Mouse (Mus musculus) neural tube, embryonic 12.5 days (tissue): ENCODE measurements at regions not wholly inside any gene's neighbourhood (a gene's known extent, or its start where the extent isn't known, plus 50 kb on each side); places are given as distances from the start of the nearest gene placed in this dataset.
A peak's percentile ranks its signal among the peaks of the same experiment; 100 is the strongest.
"Not testable (repeated sequence)": the region's sequence is repeated elsewhere in the genome, so short reads cannot be mapped to it uniquely, and the experiment has no call there.

Source experiments
- ATAC-seq: fragments of 200-750 bp; cut with Nextera tagmentation; 2 replicates; pipeline ENCODE4 v1.8.0; 2017; ENCODE audit warnings: low read depth, mild to moderate bottlenecking, moderate TSS enrichment, moderate library complexity; ENCODE audit not compliant: low FRiP score
- H3K27ac ChIP-seq: fragments of 300-500 bp; sonication (generic); 2 replicates; pipeline ENCODE4 v1.5.1; 2016
- H3K27me3 ChIP-seq: fragments of 300-500 bp; sonication (generic); replicated peaks from 2 replicates; pipeline ENCODE4 v1.6.1; 2016; ENCODE audit warnings: mild to moderate bottlenecking
- H3K36me3 ChIP-seq: fragments of 300-500 bp; sonication (generic); 2 replicates; pipeline ENCODE4 v1.6.1; 2016; ENCODE audit warnings: mild to moderate bottlenecking
- H3K4me1 ChIP-seq: fragments of 300-500 bp; sonication (generic); 2 replicates; pipeline ENCODE4 v1.6.1; 2016
- H3K4me2 ChIP-seq: fragments of 300-500 bp; sonication (generic); replicated peaks from 2 replicates; pipeline ENCODE4 v1.6.1; 2016; ENCODE audit warnings: mild to moderate bottlenecking
- H3K4me3 ChIP-seq: fragments of 300-500 bp; sonication (generic); 2 replicates; pipeline ENCODE4 v1.5.1; 2016
- H3K9ac ChIP-seq: fragments of 300-500 bp; sonication (generic); 2 replicates; pipeline ENCODE4 v1.6.1; 2016; ENCODE audit warnings: mild to moderate bottlenecking
- H3K9me3 ChIP-seq: fragments of 300-500 bp; sonication (generic); 2 replicates; pipeline ENCODE4 v1.6.1; 2016; ENCODE audit warnings: mild to moderate bottlenecking
- WGBS: fragments of 180-500 bp; shearing (Covaris S2); methylation state at CpG from one replicate; pipeline ENCODE4 v1.1.7; 2016; 5-methylcytosine and 5-hydroxymethylcytosine counted together

DNA sequence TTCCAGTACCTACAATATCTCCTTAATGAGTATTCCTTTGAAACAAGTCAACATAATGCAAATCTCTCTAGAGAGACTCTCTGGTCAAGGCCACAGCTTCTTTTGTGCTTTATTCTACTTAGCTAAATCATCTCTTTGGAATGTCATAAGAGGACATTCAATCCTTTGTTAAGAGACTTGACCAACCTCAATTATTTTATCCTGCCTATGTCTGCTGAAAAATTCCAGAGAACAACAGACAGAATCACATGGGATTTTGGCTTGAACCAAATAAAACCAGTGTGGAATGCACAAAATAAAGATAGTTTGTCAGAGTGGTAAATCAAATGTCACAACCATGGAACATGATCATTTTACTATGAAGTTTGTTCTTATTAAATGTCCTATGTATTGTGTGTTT lies 3557.8 kb downstream of the 9330182O14Rik start:
- not testable (repeated sequence) for H3K4me1 ChIP-seq, ATAC-seq, H3K36me3 ChIP-seq, H3K9ac ChIP-seq, H3K4me2 ChIP-seq, H3K4me3 ChIP-seq, H3K9me3 ChIP-seq, H3K27me3 ChIP-seq, H3K27ac ChIP-seq

DNA sequence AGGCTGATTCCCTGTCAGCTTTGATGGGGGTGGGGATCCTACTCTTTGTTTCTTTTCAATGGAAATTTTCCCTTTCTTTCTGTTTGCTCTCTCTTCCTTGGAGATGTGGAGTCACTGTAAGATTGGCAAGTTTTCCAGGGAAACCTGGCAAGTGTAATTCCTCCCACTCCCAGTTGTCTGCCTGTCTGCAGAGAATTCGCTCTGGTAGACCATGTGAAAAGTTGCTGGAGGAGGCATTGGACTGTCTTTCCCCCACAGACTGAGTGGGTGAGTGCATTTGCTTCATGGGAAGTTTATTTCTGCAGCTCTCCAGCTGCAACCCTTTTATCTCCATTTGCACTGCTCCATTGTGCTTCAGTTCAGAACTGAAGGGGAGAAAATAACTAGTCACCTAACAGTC lies 3561.3 kb downstream of the 9330182O14Rik start:
- H3K27ac ChIP-seq, result no peak overlapping the region
- no peak for ATAC-seq
- H3K9ac ChIP-seq, result no peak overlapping the region
- H3K4me3 ChIP-seq, result no peak overlapping the region
- H3K9me3 ChIP-seq, result no peaks in the 10 kb centered on the region
- WGBS, result 83% methylated on average over 1 of the region's 1 CpGs
- no peaks in the 10 kb centered on the region for H3K4me1 ChIP-seq
- H3K36me3 ChIP-seq, result no peaks in the 10 kb centered on the region
- no peak overlapping the region for H3K4me2 ChIP-seq
- no peaks in the 10 kb centered on the region for H3K27me3 ChIP-seq

DNA sequence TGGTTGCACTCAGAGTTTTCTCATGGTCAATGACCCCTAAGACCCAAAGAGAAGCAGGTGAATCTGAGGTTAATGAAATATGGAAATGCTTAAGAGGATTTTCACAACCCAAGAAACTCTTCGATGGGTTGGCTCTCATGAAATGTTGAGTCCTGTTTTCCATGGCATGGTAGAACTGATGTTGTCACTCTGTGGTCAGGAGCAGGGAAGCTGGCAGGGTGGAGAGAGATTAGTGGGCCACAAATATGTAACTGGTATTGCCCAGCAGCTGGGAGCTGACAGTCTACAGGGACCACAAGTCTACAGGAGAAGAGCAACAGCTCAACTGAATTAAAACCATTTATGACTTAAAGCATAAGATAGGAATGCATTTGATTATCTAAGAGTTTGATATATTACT lies 3582.9 kb downstream of the 9330182O14Rik start:
- Histone ChIP-seq H3K9me3 (no peaks in the 10 kb centered on the region), H3K36me3 (no peaks in the 10 kb centered on the region), H3K4me1 (no peaks in the 10 kb centered on the region), H3K4me3 (no peak overlapping the region), H3K27ac (no peak overlapping the region), H3K27me3 (no peaks in the 10 kb centered on the region), H3K9ac (no peak overlapping the region), H3K4me2 (no peak overlapping the region)
- no peak for ATAC-seq
- 89% methylated on average over 1 of the region's 1 CpGs for WGBS

DNA sequence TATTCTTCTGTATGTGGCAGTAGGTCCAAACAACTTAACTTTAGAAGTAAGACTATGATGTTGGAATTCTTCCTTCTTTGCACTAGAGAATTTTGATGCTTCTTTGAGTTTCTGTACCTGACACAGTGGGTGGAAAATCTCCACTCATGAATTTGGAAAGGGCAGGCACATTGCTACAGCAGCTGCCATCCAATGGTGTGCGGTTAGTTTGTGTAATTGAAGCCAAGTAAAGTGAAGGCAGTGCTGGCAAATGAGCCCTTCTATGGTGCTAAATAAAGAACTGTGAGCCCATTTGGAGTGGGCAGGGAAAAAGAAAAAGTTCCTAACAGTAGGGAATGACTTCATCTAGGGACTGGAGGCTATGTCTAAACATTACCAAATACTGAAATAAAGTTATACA lies 3583.4 kb downstream of the 9330182O14Rik start:
- Histone ChIP-seq H3K4me1 (no peaks in the 10 kb centered on the region), H3K4me3 (no peak overlapping the region), H3K27me3 (no peaks in the 10 kb centered on the region), H3K27ac (no peak overlapping the region), H3K36me3 (no peaks in the 10 kb centered on the region), H3K4me2 (no peak overlapping the region), H3K9ac (no peak overlapping the region), H3K9me3 (no peaks in the 10 kb centered on the region)
- WGBS, result 92% methylated on average over 1 of the region's 1 CpGs
- ATAC-seq, result no peak

DNA sequence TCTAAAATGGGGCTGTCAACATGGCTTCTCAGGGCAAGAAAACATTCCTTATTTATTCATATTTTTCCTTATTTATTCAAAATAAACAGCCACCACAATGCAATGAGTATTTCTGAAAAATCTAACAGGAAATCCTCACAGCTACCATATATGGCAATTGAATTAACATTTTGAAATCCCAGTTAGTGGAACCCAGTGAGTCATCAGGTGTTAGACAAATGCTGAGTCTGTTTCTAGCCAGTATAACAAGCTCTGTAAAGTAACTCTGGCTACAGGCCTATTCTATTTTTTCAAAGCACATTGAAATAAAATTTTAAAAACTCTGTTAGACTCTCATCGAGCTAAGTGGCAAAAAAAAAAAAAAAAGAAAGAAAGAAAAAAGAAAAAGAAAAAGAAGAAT lies 3586.8 kb downstream of the 9330182O14Rik start:
- Histone ChIP-seq H3K9ac (no peak overlapping the region), H3K4me1 (no peaks in the 10 kb centered on the region), H3K27me3 (no peaks in the 10 kb centered on the region), H3K4me3 (no peak overlapping the region), H3K36me3 (no peaks in the 10 kb centered on the region), H3K4me2 (no peak overlapping the region), H3K9me3 (no peaks in the 10 kb centered on the region), H3K27ac (no peak overlapping the region)
- 91% methylated on average over 1 of the region's 1 CpGs for WGBS
- ATAC-seq, result no peak

DNA sequence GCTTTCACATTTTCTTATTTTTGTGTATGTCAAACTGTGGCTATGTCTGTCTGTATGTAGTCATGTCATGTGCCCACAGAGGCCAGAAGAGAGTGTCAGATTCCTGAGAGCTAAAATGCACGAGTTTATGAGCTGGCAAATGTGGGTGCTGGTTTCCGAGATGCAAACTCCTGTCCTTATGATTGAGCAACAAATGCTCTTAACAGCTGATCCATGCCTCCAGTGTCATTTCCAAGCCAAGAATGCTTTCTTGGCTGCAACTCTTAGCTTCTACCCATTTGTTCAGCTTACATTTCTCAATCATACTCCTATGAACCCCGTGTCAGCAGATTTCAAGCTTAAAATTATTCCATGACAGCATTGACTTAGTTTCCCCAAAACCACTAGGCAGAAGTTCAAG lies 3601.5 kb downstream of the 9330182O14Rik start:
- ATAC-seq, result no peak
- WGBS, result 85% methylated on average over 3 of the region's 3 CpGs
- Histone ChIP-seq H3K9me3 (no peaks in the 10 kb centered on the region), H3K27ac (no peak overlapping the region), H3K4me3 (no peak overlapping the region), H3K4me2 (no peak overlapping the region), H3K27me3 (no peaks in the 10 kb centered on the region), H3K4me1 (no peaks in the 10 kb centered on the region), H3K36me3 (no peaks in the 10 kb centered on the region), H3K9ac (no peak overlapping the region)

DNA sequence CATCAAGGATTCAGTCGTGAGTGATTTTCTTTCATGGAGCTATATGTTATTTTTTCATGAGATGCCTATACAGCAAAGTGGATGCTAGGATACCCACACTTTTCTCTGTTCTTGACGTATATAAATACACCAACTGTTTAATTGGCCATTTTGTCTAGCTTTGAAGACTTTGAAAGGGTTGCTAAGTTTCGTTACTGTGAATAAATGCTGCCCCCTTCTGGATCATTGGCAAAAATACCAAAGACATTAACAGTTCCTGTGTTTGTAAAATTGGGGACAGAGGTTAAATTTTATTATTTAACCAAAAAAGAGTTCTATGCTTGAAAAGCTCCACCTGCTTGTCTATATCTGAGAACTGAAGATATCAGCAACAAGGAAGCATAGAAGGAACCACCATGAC lies 3624.1 kb downstream of the 9330182O14Rik start:
- WGBS, result 26% methylated on average over 3 of the region's 3 CpGs
- H3K27me3 ChIP-seq, result no peaks in the 10 kb centered on the region
- H3K9me3 ChIP-seq, result no peaks in the 10 kb centered on the region
- H3K9ac ChIP-seq, result no peak overlapping the region
- H3K4me2 ChIP-seq, result no peak overlapping the region
- no peaks in the 10 kb centered on the region for H3K4me1 ChIP-seq
- no peaks in the 10 kb centered on the region for H3K36me3 ChIP-seq
- no peak overlapping the region for H3K27ac ChIP-seq
- no peak overlapping the region for H3K4me3 ChIP-seq
- no peak for ATAC-seq

DNA sequence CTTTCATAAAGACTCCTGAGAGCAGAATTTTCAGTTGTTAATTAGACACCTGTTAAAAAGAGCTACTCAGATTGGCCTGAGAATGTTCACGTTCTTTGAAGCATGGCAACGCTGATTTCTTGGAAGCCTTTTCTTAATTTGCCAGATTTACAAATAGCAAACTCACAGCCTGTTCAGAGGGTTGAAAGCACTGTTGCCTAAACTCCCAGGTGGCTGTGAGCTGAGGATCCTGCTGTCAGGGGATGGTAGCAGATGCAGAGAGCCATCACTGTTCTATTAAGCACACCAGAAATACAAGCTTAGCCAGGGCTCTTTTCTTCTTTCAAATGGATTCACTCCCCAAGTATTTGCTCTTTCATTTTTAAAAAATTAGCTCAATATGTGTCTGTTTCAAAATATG lies 3630.4 kb downstream of the 9330182O14Rik start:
- no peak overlapping the region for H3K4me2 ChIP-seq
- ATAC-seq, result no peak
- no peak overlapping the region for H3K9ac ChIP-seq
- H3K27ac ChIP-seq, result no peak overlapping the region
- H3K4me3 ChIP-seq, result no peak overlapping the region
- H3K4me1 ChIP-seq, result no peaks in the 10 kb centered on the region
- H3K36me3 ChIP-seq, result no peaks in the 10 kb centered on the region
- 92% methylated on average over 2 of the region's 2 CpGs for WGBS
- H3K27me3 ChIP-seq, result no peaks in the 10 kb centered on the region
- no peaks in the 10 kb centered on the region for H3K9me3 ChIP-seq

DNA sequence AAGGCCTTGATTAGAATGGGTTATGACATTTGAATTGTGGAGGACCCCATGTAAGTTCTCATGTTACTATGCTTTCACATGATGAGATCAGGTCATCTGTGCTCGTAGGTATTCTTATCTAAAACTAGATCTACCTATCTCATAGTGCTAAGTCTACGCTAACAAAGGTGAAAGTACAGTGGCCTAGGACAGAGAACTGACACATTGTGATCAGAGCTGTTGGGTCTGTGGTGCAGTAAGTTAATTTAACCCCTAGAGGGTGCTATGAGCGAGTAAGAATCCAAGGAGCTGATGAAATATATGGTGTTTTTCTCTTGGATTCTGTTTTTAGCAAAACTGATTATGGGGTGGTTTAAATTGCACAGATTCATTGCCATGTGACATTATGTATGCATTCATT lies 3638.6 kb downstream of the 9330182O14Rik start:
- Histone ChIP-seq H3K4me3 (no peak overlapping the region), H3K27ac (no peak overlapping the region), H3K4me2 (no peak overlapping the region), H3K9me3 (no peaks in the 10 kb centered on the region), H3K9ac (no peak overlapping the region), H3K27me3 (no peaks in the 10 kb centered on the region), H3K4me1 (no peaks in the 10 kb centered on the region), H3K36me3 (no peaks in the 10 kb centered on the region)
- peak; percentile 70 for ATAC-seq
- 34% methylated on average over 3 of the region's 3 CpGs for WGBS

DNA sequence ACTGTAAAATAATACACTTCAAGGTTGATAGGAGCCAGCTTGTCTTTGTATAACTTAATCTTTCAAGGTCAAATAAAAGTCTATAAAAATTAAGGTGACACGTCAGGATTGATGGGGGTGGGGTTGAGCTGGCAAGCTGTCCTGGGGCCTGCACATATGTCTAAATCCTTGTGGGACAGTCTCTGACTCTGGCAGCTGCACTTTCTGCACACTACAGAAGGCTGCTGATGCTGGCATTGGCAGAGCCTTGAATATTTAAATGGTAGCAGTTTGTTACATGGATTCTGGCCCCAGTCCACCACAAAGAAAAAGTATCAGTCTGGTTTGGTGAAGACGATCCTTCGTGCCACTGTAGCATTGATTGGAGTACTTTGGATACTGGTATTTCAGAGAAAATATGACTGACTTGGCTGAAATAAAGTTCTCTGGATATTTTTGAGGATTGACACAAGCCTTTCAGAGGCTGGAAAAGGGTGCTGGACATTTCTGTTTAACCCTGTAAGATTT lies 3648.0 kb downstream of the 9330182O14Rik start:
- ATAC-seq, H3K4me3 ChIP-seq, H3K4me1 ChIP-seq, H3K9ac ChIP-seq, H3K27me3 ChIP-seq, H3K36me3 ChIP-seq, H3K9me3 ChIP-seq, H3K4me2 ChIP-seq, H3K27ac ChIP-seq: not testable (repeated sequence)
- 86% methylated on average over 3 of the region's 3 CpGs for WGBS

DNA sequence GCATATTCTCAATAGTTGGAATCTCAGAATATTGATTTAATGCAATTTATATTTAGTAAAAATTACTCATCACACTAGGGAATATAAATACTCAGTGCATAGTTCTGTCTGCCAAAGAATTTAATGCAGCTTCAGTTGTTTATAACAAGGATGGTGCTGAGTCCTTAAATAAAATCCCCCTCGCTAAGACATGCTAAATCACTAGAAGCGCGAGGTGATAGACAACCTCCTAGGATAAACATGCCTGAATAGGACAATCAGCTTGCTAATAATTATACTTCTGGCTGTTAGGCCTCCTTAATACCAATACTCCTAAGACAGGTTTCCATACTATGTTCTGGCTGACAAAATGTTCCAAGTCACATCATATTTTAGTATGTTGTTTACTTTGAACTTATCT lies 3650.0 kb downstream of the 9330182O14Rik start:
- H3K27ac ChIP-seq, result no peak overlapping the region
- 87% methylated on average over 3 of the region's 3 CpGs for WGBS

DNA sequence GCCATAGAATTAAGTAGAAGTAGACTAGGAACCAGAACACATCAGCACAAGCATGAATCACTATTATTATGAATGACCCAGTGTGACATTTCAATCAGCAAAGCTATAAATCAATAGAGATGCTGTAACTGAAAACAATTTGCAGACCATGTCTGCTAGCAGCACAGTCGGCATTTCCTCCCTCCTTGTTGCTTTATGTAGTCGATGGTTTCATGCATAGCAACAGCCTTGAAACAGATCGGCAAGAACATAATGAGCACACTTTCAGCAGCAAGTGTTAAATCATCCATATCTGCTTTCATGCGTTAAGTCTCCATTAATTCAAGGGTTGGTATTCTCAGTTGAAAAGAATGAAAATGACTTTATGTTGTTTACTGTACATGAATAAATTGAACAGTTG lies 3669.2 kb downstream of the 9330182O14Rik start:
- 26% methylated on average over 4 of the region's 4 CpGs for WGBS
- ATAC-seq, result peak; percentile 70; the same call in 1 of the 2 replicates

More for the DNA sequence above, 3650.0 kb downstream of the 9330182O14Rik start:
- Histone ChIP-seq H3K36me3 (no peaks in the 10 kb centered on the region), H3K27me3 (no peaks in the 10 kb centered on the region), H3K4me1 (no peaks in the 10 kb centered on the region), H3K4me3 (no peak overlapping the region), H3K4me2 (no peak overlapping the region), H3K9ac (no peak overlapping the region), H3K9me3 (no peaks in the 10 kb centered on the region)
- no peak for ATAC-seq

More for the DNA sequence above, 3669.2 kb downstream of the 9330182O14Rik start:
- H3K27ac ChIP-seq, result no peak overlapping the region
- no peaks in the 10 kb centered on the region for H3K9me3 ChIP-seq
- no peaks in the 10 kb centered on the region for H3K36me3 ChIP-seq
- H3K27me3 ChIP-seq, result no peaks in the 10 kb centered on the region
- H3K4me1 ChIP-seq, result no peaks in the 10 kb centered on the region
- H3K4me2 ChIP-seq, result no peak overlapping the region
- no peak overlapping the region for H3K4me3 ChIP-seq
- H3K9ac ChIP-seq, result no peak overlapping the region
